Mouse (Mus musculus) intestine, embryonic 15.5 days (tissue): Measurements from ENCODE around the gene Ncor2. TPM values are rescaled to one million over a fixed set of nuclear protein-coding genes. Genes with fewer than 3 reads are reported as not detected.

ENCODE experiments used
- ATAC-seq: fragments of 200-750 bp; cut with Nextera tagmentation; 2 replicates; pipeline ENCODE4 v1.8.0; 2017; ENCODE audit warnings: moderate TSS enrichment, moderate library complexity
- H3K27ac ChIP-seq: fragments of 300-500 bp; sonication (generic); 2 replicates; pipeline ENCODE4 v1.5.1; 2015; ENCODE audit warnings: mild to moderate bottlenecking, inconsistent platforms
- H3K27me3 ChIP-seq: fragments of 300-500 bp; sonication (generic); replicated peaks from 2 replicates; pipeline ENCODE4 v1.6.1; 2015; ENCODE audit warnings: inconsistent platforms
- H3K36me3 ChIP-seq: fragments of 300-500 bp; sonication (generic); 2 replicates; pipeline ENCODE4 v1.6.1; 2015; ENCODE audit warnings: inconsistent platforms
- H3K4me1 ChIP-seq: fragments of 300-500 bp; sonication (generic); replicated peaks from 2 replicates; pipeline ENCODE4 v1.6.1; 2015; ENCODE audit warnings: inconsistent platforms
- H3K4me2 ChIP-seq: fragments of 300-500 bp; sonication (generic); replicated peaks from 2 replicates; pipeline ENCODE4 v1.6.1; 2015; ENCODE audit warnings: mild to moderate bottlenecking, inconsistent platforms
- H3K4me3 ChIP-seq: fragments of 300-500 bp; sonication (generic); replicated peaks from 2 replicates; pipeline ENCODE4 v1.5.1; 2015; ENCODE audit warnings: inconsistent platforms
- H3K9ac ChIP-seq: fragments of 300-500 bp; sonication (generic); 2 replicates; pipeline ENCODE4 v1.6.1; 2015; ENCODE audit warnings: inconsistent platforms
- H3K9me3 ChIP-seq: fragments of 300-500 bp; sonication (generic); 2 replicates; pipeline ENCODE4 v1.6.1; 2016; ENCODE audit warnings: inconsistent platforms
- WGBS: fragments of 180-500 bp; shearing (Covaris S2); methylation state at CpG from one replicate; pipeline ENCODE4 v1.1.7; 2015; 5-methylcytosine and 5-hydroxymethylcytosine counted together
- polyA plus RNA-seq: library from polyadenylated mRNA; unstranded; fragments of >200 nt; fragmentation: Nextera tagmentation; extraction: Ambion mirVana; gene quantifications from 2 replicates; pipeline ENCODE4 v1.2.1, GENCODE M21; 2015

Ncor2 gene
- polyA plus RNA-seq, 1 experiment from 2014 or later: 20.0 TPM

DNA sequence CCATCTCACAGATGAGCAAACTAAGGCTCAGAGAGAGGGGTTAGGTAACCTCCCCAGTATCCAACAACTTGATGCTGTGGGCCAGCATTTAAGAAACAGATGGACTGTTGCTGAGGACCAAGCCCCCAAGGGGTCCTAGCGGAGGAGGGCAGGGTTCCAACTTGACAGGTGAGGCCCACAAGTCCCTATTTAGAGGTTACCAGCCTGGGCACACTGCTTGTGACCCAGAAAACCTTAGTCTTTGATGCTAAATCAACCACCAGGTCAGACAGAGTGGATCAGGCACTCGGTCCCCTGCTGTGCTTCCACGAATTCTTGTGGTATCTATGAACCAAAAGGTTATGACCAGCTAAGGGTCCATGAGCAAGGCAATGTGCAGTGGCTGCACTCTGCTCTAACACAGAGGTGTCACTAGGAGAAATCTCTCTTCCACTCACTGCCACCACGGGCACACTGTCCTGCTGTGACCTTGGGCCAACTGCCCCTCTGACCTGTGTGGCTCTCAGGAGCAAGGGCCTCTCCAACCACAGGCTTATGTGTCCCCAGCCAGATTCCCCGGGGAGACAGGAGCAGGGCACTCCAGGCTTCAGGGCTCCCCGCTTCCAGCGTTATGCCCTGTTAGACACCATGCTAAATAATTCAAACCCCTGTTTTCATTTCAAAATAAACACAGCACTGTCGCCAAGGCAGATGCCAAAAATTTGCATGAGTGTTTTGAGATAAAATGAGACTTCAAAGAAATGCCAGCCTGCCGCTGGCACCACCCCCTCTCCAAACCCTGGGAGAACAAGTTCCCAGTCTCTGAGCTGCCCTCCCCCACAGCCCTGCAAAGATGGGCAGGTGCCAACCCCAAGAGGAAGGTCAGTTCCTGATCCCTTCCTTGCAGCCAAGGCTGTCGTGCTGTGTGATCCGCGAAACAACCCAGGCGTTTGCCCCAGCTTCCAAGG is 4.0 kb downstream of the Ncor2 start:
- H3K9me3 ChIP-seq: no peaks in the 10 kb centered on the region
- no peak for ATAC-seq
- no peak overlapping the region for H3K4me2 ChIP-seq
- no peak overlapping the region for H3K27ac ChIP-seq
- H3K4me1 ChIP-seq: peaks cover 75% of the 10 kb centered on the region
- WGBS: 62% methylated on average over 13 of the region's 13 CpGs
- H3K27me3 ChIP-seq: no peaks in the 10 kb centered on the region
- H3K36me3 ChIP-seq: no peaks in the 10 kb centered on the region
- no peak overlapping the region for H3K4me3 ChIP-seq
- no peak overlapping the region for H3K9ac ChIP-seq

DNA sequence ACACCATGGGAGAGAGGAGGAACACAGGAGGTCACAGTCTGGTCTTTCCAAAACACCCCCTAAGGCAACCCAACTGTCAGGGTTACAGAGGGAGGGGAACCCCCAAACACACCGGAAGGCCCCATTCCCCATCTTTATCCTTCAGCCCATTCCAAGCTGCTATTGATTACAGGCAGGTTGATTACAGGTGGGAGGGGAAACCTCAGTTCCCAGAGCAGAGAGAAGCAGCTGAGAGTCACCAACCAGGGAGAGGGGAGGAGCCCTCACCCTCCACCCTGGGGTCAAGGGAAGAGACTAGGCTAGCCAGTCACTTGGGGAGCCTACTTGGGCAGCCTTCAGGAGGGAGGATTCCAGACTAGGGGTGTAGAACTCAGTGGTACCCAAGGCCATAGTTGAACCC is 5.2 kb downstream of the Ncor2 start:
- WGBS: 79% methylated on average over 1 of the region's 1 CpGs
- Histone ChIP-seq H3K9me3 (no peaks in the 10 kb centered on the region), H3K4me2 (no peak overlapping the region), H3K9ac (no peak overlapping the region), H3K27ac (0 out of 2 replicates have a peak overlapping the region, but pooled peaks have one; percentile 2), H3K4me1 (peaks cover 72% of the 10 kb centered on the region), H3K4me3 (no peak overlapping the region), H3K27me3 (no peaks in the 10 kb centered on the region), H3K36me3 (no peaks in the 10 kb centered on the region)
- no peak for ATAC-seq

DNA sequence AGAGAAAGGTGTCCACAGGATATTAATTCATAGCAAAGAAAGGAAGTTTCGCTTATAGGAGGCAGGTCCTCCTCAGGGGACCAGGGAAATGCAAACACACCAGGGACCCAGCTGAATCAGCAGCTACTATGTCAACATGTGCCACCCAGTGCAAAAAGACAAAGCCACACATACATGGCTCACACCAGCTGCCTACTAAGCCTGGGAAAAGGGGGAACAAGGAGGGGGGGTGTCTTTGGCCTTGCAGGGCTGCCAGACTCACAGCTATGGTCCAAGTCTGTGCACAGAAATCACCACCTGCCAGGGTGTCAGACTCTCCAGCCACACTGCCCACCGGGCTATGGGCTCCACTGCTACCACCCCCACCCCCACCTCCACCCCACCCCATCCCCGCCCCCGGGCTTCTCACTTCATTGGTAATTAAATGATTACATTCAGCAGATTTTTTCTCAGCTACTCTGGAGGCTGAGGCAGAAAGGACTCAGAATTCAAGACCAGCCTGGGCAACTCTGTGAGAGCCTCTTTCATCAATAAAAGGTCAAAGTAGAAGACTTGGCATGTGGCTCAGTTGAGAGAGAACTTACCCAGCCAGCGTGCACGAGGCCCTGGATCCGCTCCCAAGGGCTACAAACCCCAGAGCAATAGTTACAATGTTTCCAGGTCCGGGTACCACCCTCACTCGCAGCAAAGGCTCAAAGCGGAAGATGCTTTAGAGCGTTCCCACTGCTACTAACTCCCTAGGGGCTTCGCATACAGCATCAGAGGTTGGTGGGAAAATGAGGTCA is 6.0 kb downstream of the Ncor2 start:
- no peaks in the 10 kb centered on the region for H3K9me3 ChIP-seq
- H3K4me2 ChIP-seq: no peak overlapping the region
- H3K4me1 ChIP-seq: peaks cover 72% of the 10 kb centered on the region
- H3K9ac ChIP-seq: no peak overlapping the region
- no peak overlapping the region for H3K4me3 ChIP-seq
- peak; percentile 33; the same call in 1 of the 2 replicates for ATAC-seq
- H3K27ac ChIP-seq: 0 out of 2 replicates have a peak overlapping the region, but pooled peaks have one; percentile 2
- no peaks in the 10 kb centered on the region for H3K27me3 ChIP-seq
- H3K36me3 ChIP-seq: no peaks in the 10 kb centered on the region
- 49% methylated on average over 12 of the region's 12 CpGs for WGBS

DNA sequence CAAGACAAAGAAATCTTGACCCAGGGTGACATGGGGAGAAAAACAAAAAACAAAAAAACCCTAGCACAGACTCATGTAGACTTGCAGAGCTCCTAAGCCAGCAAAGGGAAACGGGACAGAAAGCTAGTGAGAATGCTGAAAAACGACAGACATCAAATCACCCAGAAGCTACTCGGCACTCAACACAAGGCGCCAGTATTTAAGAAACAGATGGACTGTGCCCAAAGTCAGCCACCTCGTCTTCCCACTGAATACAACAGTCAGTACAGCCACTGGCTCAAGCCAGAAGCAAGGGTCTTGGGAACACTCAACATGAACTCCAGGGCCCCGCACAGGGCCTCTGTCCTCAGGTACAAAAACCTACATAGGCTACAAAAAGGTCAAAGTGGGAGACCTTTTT is 7.8 kb downstream of the Ncor2 start:
- no peaks in the 10 kb centered on the region for H3K9me3 ChIP-seq
- H3K27me3 ChIP-seq: no peaks in the 10 kb centered on the region
- peaks cover 73% of the 10 kb centered on the region for H3K4me1 ChIP-seq
- no peak for ATAC-seq
- no peak overlapping the region for H3K9ac ChIP-seq
- 57% methylated on average over 6 of the region's 6 CpGs for WGBS
- no peaks in the 10 kb centered on the region for H3K36me3 ChIP-seq
- H3K4me2 ChIP-seq: no peak overlapping the region
- H3K4me3 ChIP-seq: no peak overlapping the region
- H3K27ac ChIP-seq: no peak overlapping the region

DNA sequence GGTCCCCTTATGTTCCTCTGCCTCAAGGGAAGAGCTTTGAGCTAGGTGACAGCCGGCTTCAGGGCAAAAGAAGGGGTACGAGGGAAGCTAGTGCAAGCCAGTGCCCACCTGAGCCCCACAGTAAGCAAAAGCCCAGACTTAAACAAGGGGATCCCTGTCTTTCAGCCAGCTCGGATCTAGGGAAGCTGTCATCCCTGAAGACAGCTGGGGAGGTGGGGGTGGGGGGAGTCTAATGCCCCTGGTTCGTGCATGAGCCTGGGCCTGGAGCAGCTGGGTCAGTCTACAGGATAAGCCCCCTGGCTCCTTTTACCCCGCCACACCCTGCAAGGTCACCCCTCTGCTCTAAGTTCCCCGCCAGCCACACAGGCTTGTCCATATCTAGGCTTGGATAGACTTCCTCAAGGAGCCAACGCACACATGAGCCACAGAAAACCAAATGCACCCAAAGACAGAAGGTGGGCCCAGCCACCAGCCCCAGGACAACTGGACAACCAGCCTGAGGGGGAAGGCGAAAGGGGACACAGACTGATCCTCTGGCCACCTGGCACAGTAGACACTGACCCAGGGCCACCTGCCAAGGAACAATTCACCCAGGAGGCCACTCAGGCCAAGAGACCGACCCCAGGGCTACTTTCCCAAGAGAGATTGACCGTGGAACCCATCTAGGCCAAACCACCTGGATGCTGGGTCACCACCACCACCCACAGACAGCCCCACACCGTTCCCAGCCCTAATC is 8.7 kb downstream of the Ncor2 start:
- Histone ChIP-seq H3K27me3 (no peaks in the 10 kb centered on the region), H3K9me3 (no peaks in the 10 kb centered on the region), H3K4me1 (peaks cover 74% of the 10 kb centered on the region), H3K4me2 (no peak overlapping the region), H3K27ac (no peak overlapping the region), H3K9ac (no peak overlapping the region), H3K4me3 (no peak overlapping the region), H3K36me3 (no peaks in the 10 kb centered on the region)
- 78% methylated on average over 11 of the region's 11 CpGs for whole genome bisulfite sequencing
- no peak for ATAC-seq

DNA sequence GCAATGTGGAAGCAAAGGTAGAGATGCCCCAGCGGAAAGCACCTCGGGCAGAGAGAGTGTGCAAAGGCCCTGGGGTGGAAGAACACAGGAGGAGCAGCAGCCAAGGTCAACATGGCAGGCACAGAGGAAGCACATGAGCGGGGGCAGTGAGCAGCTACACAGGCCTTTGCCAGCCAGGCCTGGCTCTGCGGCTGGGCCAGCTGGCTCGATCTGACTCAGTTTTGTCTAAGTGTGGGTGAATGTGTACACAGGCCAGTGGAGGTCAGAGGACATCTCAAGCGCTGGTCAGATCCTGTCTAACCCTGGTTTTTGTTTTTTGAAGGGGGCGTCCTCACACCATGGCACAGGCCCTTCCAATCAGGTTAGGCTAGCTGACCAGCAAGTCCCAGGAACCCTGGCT is 10.9 kb downstream of the Ncor2 start:
- H3K27me3 ChIP-seq: no peaks in the 10 kb centered on the region
- WGBS: 76% methylated on average over 7 of the region's 7 CpGs
- ATAC-seq: no peak

DNA sequence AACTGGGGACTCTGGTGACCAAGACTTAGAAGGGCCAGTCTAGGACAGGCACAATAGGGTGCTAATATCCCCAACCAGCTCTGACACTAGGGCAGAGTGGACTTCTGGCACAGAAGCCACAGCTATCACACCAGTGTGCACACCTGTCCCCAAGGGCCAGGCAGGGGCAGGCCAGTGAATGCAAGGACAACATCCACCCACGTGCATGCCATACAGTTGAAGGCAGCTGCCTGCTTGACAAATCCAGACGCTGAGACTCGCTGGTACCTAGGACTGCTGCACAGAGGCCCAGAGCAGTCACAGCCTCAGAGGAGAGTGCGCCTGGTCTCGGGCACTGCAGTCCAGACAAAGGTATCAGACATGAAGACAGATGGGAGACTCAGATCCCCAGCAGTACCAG is 11.5 kb downstream of the Ncor2 start:
- no peak for ATAC-seq
- Histone ChIP-seq H3K27me3 (no peaks in the 10 kb centered on the region), H3K9me3 (no peaks in the 10 kb centered on the region), H3K4me1 (peaks cover 79% of the 10 kb centered on the region), H3K4me3 (no peak overlapping the region), H3K36me3 (no peaks in the 10 kb centered on the region), H3K4me2 (no peak overlapping the region), H3K9ac (no peak overlapping the region), H3K27ac (no peak overlapping the region)
- WGBS: 70% methylated on average over 5 of the region's 5 CpGs

More for the DNA sequence above, 10.9 kb downstream of the Ncor2 start:
- Histone ChIP-seq H3K4me3 (no peak overlapping the region), H3K9ac (no peak overlapping the region), H3K9me3 (no peaks in the 10 kb centered on the region), H3K4me2 (no peak overlapping the region), H3K27ac (no peak overlapping the region), H3K36me3 (no peaks in the 10 kb centered on the region), H3K4me1 (peaks cover 80% of the 10 kb centered on the region)

DNA sequence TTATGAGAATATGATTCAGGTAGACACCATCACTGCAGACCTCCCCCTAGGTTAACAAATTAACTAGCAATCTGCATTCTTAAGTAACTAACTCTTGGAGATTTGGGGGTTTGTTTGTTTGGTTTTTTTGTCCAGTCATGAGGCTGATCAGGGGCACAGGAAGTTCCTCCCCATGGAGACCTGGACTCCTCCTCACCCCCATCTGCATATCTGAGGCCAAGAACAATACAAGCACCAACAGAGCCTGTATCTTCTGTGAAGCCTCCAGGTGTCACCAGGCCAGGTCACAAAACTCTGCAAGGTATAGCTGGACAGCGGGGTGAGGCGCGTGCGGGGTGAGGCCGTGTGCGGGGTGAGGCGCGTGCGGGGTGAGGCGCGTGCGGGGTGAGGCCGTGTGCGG is 13.0 kb downstream of the Ncor2 start:
- no peaks in the 10 kb centered on the region for H3K36me3 ChIP-seq
- no peaks in the 10 kb centered on the region for H3K27me3 ChIP-seq
- no peak overlapping the region for H3K27ac ChIP-seq
- no peak overlapping the region for H3K4me3 ChIP-seq
- no peaks in the 10 kb centered on the region for H3K9me3 ChIP-seq
- ATAC-seq: no peak
- peaks cover 69% of the 10 kb centered on the region for H3K4me1 ChIP-seq
- no peak overlapping the region for H3K4me2 ChIP-seq
- no peak overlapping the region for H3K9ac ChIP-seq
- 78% methylated on average over 14 of the region's 14 CpGs for WGBS

DNA sequence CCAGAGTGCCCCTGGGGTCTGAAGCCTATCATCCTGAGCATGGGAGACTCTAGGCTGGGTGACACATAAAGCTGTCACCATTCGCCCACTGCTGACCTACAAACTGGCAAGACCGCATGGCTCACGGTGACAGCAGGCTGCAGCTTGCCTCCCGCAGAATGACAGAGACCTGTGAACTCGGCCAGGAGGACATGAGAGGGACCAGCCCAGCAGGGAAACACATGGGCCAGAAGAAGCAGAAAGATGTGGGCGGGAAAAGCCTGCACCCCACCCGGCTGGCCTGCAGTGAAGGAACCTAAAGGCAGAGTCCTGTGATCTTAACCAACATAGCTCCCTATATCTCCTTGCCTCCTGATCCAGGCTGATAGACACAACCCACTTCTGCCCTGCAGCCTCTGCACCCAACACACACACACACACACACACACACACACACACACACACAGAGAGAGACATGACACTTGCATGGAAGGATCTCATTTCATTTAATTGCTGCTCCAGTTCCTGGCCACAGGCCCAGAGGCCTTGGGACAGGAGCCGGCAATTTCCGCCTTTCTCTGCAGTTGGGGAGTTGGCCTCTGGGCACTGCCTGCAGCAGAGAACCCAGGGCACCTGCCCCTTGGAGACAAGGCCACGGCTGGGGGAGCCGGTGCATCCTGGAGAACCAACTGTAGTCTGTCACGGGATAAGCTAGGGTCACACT is 14.4 kb downstream of the Ncor2 start:
- peak overlapping the region; percentile 76 for H3K27ac ChIP-seq
- H3K4me1 ChIP-seq: peaks cover 67% of the 10 kb centered on the region
- WGBS: 27% methylated on average over 12 of the region's 12 CpGs
- no peaks in the 10 kb centered on the region for H3K36me3 ChIP-seq
- ATAC-seq: peak; percentile 70
- H3K4me2 ChIP-seq: no peak overlapping the region; the same call in 1 of the 2 replicates
- H3K9ac ChIP-seq: 0 out of 2 replicates have a peak overlapping the region, but pooled peaks have one; percentile 8
- no peak overlapping the region for H3K4me3 ChIP-seq
- no peaks in the 10 kb centered on the region for H3K27me3 ChIP-seq
- no peaks in the 10 kb centered on the region for H3K9me3 ChIP-seq

DNA sequence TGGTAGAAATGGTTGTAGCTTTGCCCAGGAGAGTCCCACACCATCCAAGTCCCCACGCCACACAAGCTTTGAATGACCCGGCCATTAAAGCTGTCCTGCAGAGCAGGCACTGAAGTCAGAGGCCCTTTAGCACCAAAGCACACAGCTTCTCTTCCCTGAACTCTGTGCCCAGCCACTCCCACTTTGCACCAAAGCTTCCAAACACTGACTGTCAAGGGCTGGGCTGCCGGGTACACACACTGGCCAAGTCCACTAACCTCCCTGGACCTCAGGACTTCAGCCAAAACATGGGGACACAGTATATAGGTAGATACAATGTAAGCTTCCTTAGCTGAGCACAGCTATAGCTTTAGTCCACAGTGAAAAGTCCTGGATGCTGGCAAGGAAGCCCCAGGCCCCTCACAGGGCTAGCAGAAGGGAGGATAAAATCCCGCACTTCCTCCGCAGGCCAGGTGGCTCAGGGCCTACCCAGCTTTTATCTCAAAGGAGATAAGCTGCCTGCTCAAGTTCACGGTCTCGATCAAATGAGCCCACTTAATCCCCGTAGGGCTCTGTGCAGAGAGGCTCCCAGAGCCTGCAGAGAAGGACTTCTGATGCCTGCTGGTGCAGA is 15.5 kb downstream of the Ncor2 start:
- H3K27ac ChIP-seq: peak overlapping the region; percentile 5
- ATAC-seq: peak; percentile 29
- no peaks in the 10 kb centered on the region for H3K9me3 ChIP-seq
- H3K36me3 ChIP-seq: no peaks in the 10 kb centered on the region
- H3K4me3 ChIP-seq: no peak overlapping the region
- no peak overlapping the region for H3K9ac ChIP-seq
- no peaks in the 10 kb centered on the region for H3K27me3 ChIP-seq
- peak overlapping the region; percentile 17; the same call in 1 of the 2 replicates for H3K4me2 ChIP-seq
- peaks cover 77% of the 10 kb centered on the region for H3K4me1 ChIP-seq
- 44% methylated on average over 8 of the region's 8 CpGs for WGBS

DNA sequence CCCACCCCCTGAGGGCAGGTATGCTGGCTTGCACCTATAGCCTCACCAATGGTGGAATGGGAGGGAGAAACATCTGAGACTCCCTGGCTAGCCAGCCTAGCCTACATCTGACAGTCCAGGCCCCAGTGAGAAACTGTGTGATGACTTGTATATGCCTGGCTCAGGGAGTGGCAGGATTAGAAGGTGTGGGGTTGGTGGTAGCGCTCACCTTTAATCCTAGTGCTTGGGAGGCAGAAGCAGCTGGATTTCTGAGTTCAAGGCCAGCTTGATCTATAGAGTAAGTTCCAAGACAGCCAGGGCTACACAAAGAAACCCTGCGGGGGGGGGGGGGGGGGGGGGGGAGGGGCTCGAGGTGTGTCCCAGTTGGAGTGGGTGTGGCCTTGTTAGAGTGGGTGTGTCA is 16.6 kb downstream of the Ncor2 start:
- Histone ChIP-seq H3K9ac (no peak overlapping the region), H3K4me3 (no peak overlapping the region), H3K4me2 (no peak overlapping the region), H3K27me3 (no peaks in the 10 kb centered on the region), H3K27ac (no peak overlapping the region), H3K36me3 (no peaks in the 10 kb centered on the region), H3K9me3 (no peaks in the 10 kb centered on the region), H3K4me1 (peaks cover 84% of the 10 kb centered on the region)
- 50% methylated on average over 2 of the region's 3 CpGs for WGBS
- ATAC-seq: no peak
